Mouse (Mus musculus) small intestine, adult 2 months (tissue): ENCODE results near the gene Fam89b.

ENCODE experiments used
- CTCF ChIP-seq: fragments of 200-500 bp; IDR thresholded peaks from 2 replicates; pipeline ENCODE4 v1.5.1; 2012; ENCODE audit warnings: low read depth, mild to moderate bottlenecking, control low read depth, inconsistent platforms, low read length, moderate library complexity, mixed read lengths; ENCODE audit not compliant: insufficient replicate concordance, insufficient read length; ENCODE audit errors: extremely low read depth
- POLR2A ChIP-seq: fragments of 200-500 bp; IDR thresholded peaks from 2 replicates; pipeline ENCODE4 v1.6.1; 2012; ENCODE audit warnings: low read depth, mild to moderate bottlenecking, control low read depth, inconsistent platforms, low read length, moderate library complexity

GRCm38 (mm10) chr19:5745756-5746710 lies 16.6 kb upstream of the Fam89b start:
- TF ChIP-seq CTCF (no peak), POLR2A (no peak)
